Mouse (Mus musculus) layer of hippocampus, postnatal 14 days (tissue): ENCODE results near the gene Sema4c. TPM values are rescaled to one million over a fixed set of nuclear protein-coding genes. Genes with fewer than 3 reads are reported as not detected.

Experiments used
- DNase-seq, 2 experiments: peaks; one replicate each; pipeline ENCODE4 v3.0.0; 2021 to 2022; ENCODE audit warnings: low spot score in 2 of 2, mixed read lengths in 1 of 2
- long read RNA-seq, 2 experiments: library from polyadenylated mRNA; stranded (forward); transcript quantifications; one replicate each; pipeline ENCODE4 v2.0.0; 2021
- total RNA-seq, 2 experiments: library from RNA; stranded (reverse); gene quantifications; 2 replicates each; pipeline ENCODE4 v1.2.3; 2021

Sema4c gene
- total RNA-seq = 10 to 100 TPM; 17.6 to 20.8 TPM
- long read RNA-seq, experiment 1 = 0 reads
- long read RNA-seq, experiment 2, partial matches to known transcripts = 2 of 3 reads
- long read RNA-seq, experiment 2, other reads (novel, unspliced or antisense) = 1 of 3 reads

GRCm38 (mm10) chr1:36558031-36558993, at the start of gene Sema4c:
TSS of gene Sema4c (minus strand) at chr1:36558349.
- DNase-seq = peak; percentile 67 to 77

- peak in 1 of 2 experiments; percentile 50 for DNase-seq
Observed at GRCm38 (mm10) chr1:36606951-36607350, 48.8 kb upstream of the Sema4c start.

GRCm38 (mm10) chr1:36604254-36605156, 46.4 kb upstream of the Sema4c start:
- no peak for DNase-seq

- peak; percentile 50 to 63 for DNase-seq
Observed at GRCm38 (mm10) chr1:36603361-36603760, 45.2 kb upstream of the Sema4c start.

- DNase-seq = no peak
Observed at GRCm38 (mm10) chr1:36602271-36602670, 44.1 kb upstream of the Sema4c start.

GRCm38 (mm10) chr1:36598411-36598810, 40.3 kb upstream of the Sema4c start:
- no peak for DNase-seq

GRCm38 (mm10) chr1:36596114-36596513, 38.0 kb upstream of the Sema4c start:
- DNase-seq = peak in 1 of 2 experiments; percentile 52

GRCm38 (mm10) chr1:36595167-36595931, 37.2 kb upstream of the Sema4c start:
- no peak for DNase-seq

- DNase-seq = no peak
Observed at GRCm38 (mm10) chr1:36593099-36593498, 35.0 kb upstream of the Sema4c start.

GRCm38 (mm10) chr1:36591408-36591807, 33.3 kb upstream of the Sema4c start:
- no peak for DNase-seq

- DNase-seq = no peak
Observed at GRCm38 (mm10) chr1:36590664-36591063, 32.5 kb upstream of the Sema4c start.

- DNase-seq = no peak
Observed at GRCm38 (mm10) chr1:36589486-36589885, 31.3 kb upstream of the Sema4c start.

GRCm38 (mm10) chr1:36588476-36589450, 30.6 kb upstream of the Sema4c start:
- DNase-seq = no peak

GRCm38 (mm10) chr1:36587860-36588259, 29.7 kb upstream of the Sema4c start:
- no peak for DNase-seq

GRCm38 (mm10) chr1:36586288-36586687, 28.1 kb upstream of the Sema4c start:
- no peak for DNase-seq

GRCm38 (mm10) chr1:36583408-36584116, 25.4 kb upstream of the Sema4c start:
- no peak for DNase-seq

- DNase-seq = no peak
Observed at GRCm38 (mm10) chr1:36582211-36582610, 24.1 kb upstream of the Sema4c start.

- peak in 1 of 2 experiments; percentile 52 for DNase-seq
Observed at GRCm38 (mm10) chr1:36581260-36581659, 23.1 kb upstream of the Sema4c start.
